Mouse (Mus musculus): ENCODE results near the gene Ppfibp2. TPM values are rescaled to one million over a fixed set of nuclear protein-coding genes. Genes with fewer than 3 reads are reported as not detected.

Ppfibp2 gene
- 2.0 and 2.6 TPM in 2 replicates for polyA plus RNA-seq (2012; rRNA removed)

GRCm38 (mm10) chr7:107594857-107595402 is at the start of gene Ppfibp2:
Gene Ppfibp2 (plus strand): TSS chr7:107595207.

DNA sequence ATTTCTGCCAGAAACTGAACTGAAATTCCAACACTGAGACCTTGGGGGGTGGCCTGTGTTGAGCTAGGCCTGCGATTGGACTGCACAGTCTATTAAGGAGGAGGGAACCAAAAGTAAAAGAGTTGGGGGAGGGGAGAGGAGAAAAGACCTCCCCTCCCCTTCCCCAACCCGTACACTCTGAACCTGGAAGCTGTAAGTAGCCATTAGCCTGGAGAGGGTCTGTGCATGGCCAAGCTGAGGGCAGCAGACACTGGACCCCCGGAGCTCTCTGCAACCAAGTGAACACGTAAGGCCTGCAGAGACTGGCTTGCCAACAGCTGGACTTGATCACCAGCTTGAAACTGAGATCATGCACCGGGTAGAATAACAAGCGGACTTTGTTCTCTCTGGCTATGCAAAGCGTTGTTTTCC is 27.7 kb upstream of the Ppfibp2 start, which contains the start of gene Olfml1:
Gene Olfml1 (plus strand): TSS at position 186 of the 411 bp plus-strand sequence.

DNA sequence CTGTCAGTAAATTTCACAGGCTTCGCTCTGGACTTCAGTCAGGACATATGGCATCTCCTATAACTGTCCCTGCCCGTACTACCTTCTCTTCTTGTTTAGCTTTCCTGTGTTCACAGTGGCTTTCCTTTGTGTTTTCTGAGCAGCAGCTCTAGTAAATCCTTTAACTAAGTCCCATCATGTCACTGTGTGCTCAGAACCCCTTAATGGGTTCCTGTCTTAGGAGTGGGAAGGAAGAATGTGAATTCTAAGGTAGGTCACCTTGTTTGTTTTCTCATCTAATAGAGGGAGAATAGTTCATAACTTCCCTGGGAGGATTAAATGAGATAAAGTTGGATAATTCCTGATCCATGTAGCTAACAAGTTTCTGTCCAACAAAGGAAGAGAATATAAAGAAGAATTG is 30.1 kb downstream of the Ppfibp2 start, which contains the start of gene 5330417H12Rik:
Gene 5330417H12Rik (minus strand): TSS at position 101 of the 400 bp plus-strand sequence.

DNA sequence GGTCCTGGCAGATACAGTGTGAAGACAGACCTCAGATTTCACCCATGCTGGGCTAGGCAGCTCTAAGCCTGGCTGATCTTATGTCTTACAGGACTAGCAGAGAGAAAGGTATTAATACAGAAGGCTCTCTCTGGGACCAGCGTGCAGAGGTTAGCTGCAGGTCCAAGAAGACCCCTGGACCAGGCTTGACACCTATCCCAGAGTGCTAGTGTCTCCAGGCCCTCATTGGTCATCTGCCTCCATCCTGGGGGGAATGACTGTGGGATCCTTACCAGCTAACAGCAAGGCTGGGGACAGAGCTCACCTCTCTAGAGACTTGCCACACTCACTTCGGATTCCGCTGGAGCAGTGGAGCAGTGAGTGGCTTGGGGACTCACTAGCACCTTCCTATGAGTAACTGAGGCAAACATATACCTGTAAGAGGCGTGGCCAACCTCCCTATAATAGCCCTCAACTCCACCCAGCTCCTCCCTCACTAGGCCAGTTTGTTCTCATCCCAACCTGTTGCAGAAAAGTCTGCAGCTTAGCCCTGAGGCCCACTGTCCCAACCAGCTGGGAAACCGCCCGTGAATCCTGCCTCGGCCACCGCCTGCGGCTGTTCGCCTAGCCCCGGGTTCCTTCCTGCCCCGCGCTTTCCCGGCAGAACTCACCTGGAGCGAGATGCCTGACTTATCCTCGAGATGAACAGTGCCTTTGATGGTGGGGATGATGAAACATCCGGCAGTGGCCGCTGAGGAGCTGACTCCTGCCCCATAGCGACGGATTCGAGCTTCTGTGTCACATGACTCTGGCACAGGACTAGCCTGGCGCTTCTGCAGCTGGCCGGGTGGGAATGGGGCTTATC is 162.5 kb downstream of the Ppfibp2 start, which contains the start of gene Cyb5r2:
Gene Cyb5r2 (minus strand): TSS at position 725 of the 844 bp plus-strand sequence.

Other genes with a start within 250 kb of the Ppfibp2 start
- gene Syt9, start 224.5 kb upstream of the Ppfibp2 start, polyA plus RNA-seq (2012; rRNA removed), result 17.6 and 18.6 TPM in 2 replicates
- gene Olfml1, start 27.8 kb upstream of the Ppfibp2 start, polyA plus RNA-seq (2012; rRNA removed), result 2.2 and 2.8 TPM in 2 replicates
- gene 5330417H12Rik, start 30.0 kb downstream of the Ppfibp2 start, polyA plus RNA-seq (2012; rRNA removed), result not detected in 2 replicates
- gene Cyb5r2, start 162.8 kb downstream of the Ppfibp2 start, polyA plus RNA-seq (2012; rRNA removed), result 0.16 and 0.37 TPM in 2 replicates
- gene Ovch2, start 206.0 kb downstream of the Ppfibp2 start, polyA plus RNA-seq (2012; rRNA removed), result not detected in 2 replicates
- not detected in 2 replicates for gene Olfr467, start 217.1 kb downstream of the Ppfibp2 start, polyA plus RNA-seq (2012; rRNA removed)
- gene Olfr469, start 230.3 kb downstream of the Ppfibp2 start, polyA plus RNA-seq (2012; rRNA removed), result not detected in 2 replicates